Mouse (Mus musculus) heart, adult 11 months (tissue): Measurements from ENCODE around the gene Gm4181.
"Not testable (repeated sequence)": the region's sequence is repeated elsewhere in the genome, so short reads cannot be mapped to it uniquely, and the experiment has no call there.

Experiments used
- DNase-seq: peaks from one replicate; pipeline ENCODE4 v3.0.0; 2022

Gm4181 gene

GRCm38 (mm10) chr14:51635566-51635965 is at the start of gene Gm4181:
Gene Gm4181 (minus strand): TSS chr14:51635666.
- not testable (repeated sequence) for DNase-seq

GRCm38 (mm10) chr14:51677269-51677668 is 41.8 kb upstream of the Gm4181 start:
- no peak for DNase-seq

- DNase-seq, result peak; percentile 96
Observed at GRCm38 (mm10) chr14:51632426-51632825, 3.0 kb downstream of the Gm4181 start.

GRCm38 (mm10) chr14:51611210-51611609 is 24.3 kb downstream of the Gm4181 start, which contains the start of gene Gm17078:
Gene Gm17078 (minus strand): TSS chr14:51611310.
- DNase-seq, result no peak

GRCm38 (mm10) chr14:51592039-51592438 is 43.4 kb downstream of the Gm4181 start, which contains the start of gene Gm17174:
Gene Gm17174 (minus strand): TSS chr14:51592139.
- DNase-seq, result not testable (repeated sequence)
